Mouse (Mus musculus) adrenal gland, postnatal 36 days (tissue): ENCODE measurements at regions not wholly inside any gene's neighbourhood (a gene's known extent, or its start where the extent isn't known, plus 50 kb on each side); places are given as distances from the start of the nearest gene placed in this dataset.

Experiments used
- DNase-seq, 2 experiments: peaks; one replicate each; pipeline ENCODE4 v3.0.0; 2021; ENCODE audit warnings: mixed read lengths in 1 of 2

GRCm38 (mm10) chr19:20035223-20035622 is 355.5 kb downstream of the Anxa1 start:
- no peak for DNase-seq

- DNase-seq: no peak
Observed at GRCm38 (mm10) chr19:20027667-20028282, 363.0 kb downstream of the Anxa1 start.

GRCm38 (mm10) chr19:20014114-20014513 is 376.6 kb downstream of the Anxa1 start:
- no peak for DNase-seq

- no peak for DNase-seq
Observed at GRCm38 (mm10) chr19:20009801-20010441, 380.8 kb downstream of the Anxa1 start.

- peak; percentile 1 to 11 for DNase-seq
Observed at GRCm38 (mm10) chr19:20005932-20006625, 384.7 kb downstream of the Anxa1 start.

- no peak for DNase-seq
Observed at GRCm38 (mm10) chr19:19987255-19987654, 403.5 kb downstream of the Anxa1 start.

- DNase-seq: no peak
Observed at GRCm38 (mm10) chr19:19978816-19979215, 411.9 kb downstream of the Anxa1 start.

GRCm38 (mm10) chr19:19977609-19978259 is 413.0 kb downstream of the Anxa1 start:
- DNase-seq: no peak

- DNase-seq: no peak
Observed at GRCm38 (mm10) chr19:19976776-19977175, 414.0 kb downstream of the Anxa1 start.

- DNase-seq: no peak
Observed at GRCm38 (mm10) chr19:19969780-19970512, 420.8 kb downstream of the Anxa1 start.

GRCm38 (mm10) chr19:19969335-19969734 is 421.4 kb downstream of the Anxa1 start:
- no peak for DNase-seq

- no peak for DNase-seq
Observed at GRCm38 (mm10) chr19:19945247-19945646, 445.5 kb downstream of the Anxa1 start.

GRCm38 (mm10) chr19:19942697-19943096 is 448.0 kb downstream of the Anxa1 start:
- no peak for DNase-seq

GRCm38 (mm10) chr19:19921109-19921508 is 469.6 kb downstream of the Anxa1 start:
- no peak for DNase-seq

GRCm38 (mm10) chr19:19885933-19886710 is 504.6 kb downstream of the Anxa1 start:
- DNase-seq: no peak

- no peak for DNase-seq
Observed at GRCm38 (mm10) chr19:19880895-19881294, 509.8 kb downstream of the Anxa1 start.

GRCm38 (mm10) chr19:19848152-19848551 is 542.6 kb downstream of the Anxa1 start:
- DNase-seq: no peak

- no peak for DNase-seq
Observed at GRCm38 (mm10) chr19:19807992-19808391, 582.8 kb downstream of the Anxa1 start.

GRCm38 (mm10) chr19:19793835-19794234 is 596.9 kb downstream of the Anxa1 start:
- DNase-seq: no peak

- peak; percentile 66 to 79 for DNase-seq
Observed at GRCm38 (mm10) chr19:19783507-19783906, 607.2 kb downstream of the Anxa1 start.

- DNase-seq: no peak
Observed at GRCm38 (mm10) chr19:19777891-19778290, 612.9 kb downstream of the Anxa1 start.
